Mouse (Mus musculus) lung, adult 2 months (tissue): ENCODE results near the gene Afm.

Source experiments
- CTCF ChIP-seq: fragments of 200-500 bp; IDR thresholded peaks from 2 replicates; pipeline ENCODE4 v1.5.1; 2011; ENCODE audit warnings: mild to moderate bottlenecking, low read length, control low read depth; ENCODE audit not compliant: insufficient read depth
- POLR2A ChIP-seq: fragments of 200-500 bp; IDR thresholded peaks from 2 replicates; pipeline ENCODE4 v1.6.1; 2011; ENCODE audit warnings: low read depth, mild to moderate bottlenecking, control low read depth, low read length, borderline replicate concordance; ENCODE audit errors: extremely low read depth

DNA sequence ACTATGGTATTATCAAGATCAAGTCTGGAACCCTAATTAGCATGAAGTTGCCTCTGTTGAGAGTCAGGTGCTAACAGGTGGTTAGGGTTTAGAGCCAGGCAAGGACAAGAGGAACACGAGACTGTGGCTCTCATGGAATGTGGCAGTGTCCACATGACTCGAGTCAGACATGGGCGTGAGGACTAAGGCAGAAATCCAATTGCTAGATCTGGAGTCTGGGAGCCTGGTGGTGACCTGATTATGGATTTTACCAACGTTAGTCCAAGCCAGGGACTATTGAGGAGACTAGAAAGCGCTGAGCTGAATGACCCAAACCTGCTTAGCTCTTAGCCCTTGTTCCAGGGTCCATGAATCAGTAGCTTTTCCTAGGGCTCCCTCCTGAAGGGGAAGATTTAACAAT lies 49.1 kb downstream of the Afm start:
- no peak for TF ChIP-seq CTCF
- TF ChIP-seq POLR2A = no peak
